Mouse (Mus musculus): ENCODE measurements around the gene Lrp6.

GRCm38 (mm10) chr6:134611896-134612295 is 45.1 kb upstream of the Lrp6 start:
- TF ChIP-seq CTCF (IDR thresholded peaks at IDR 0.05; ENCODE audit: low read depth, low read length) (no peak), POLR2A (IDR thresholded peaks at IDR 0.05; ENCODE audit: borderline replicate concordance, low read depth, low read length) (no peak)

All from bone marrow macrophage, adult 2 months (primary cell).